Mouse (Mus musculus): ENCODE data around the gene Anxa4.

Anxa4 gene

DNA sequence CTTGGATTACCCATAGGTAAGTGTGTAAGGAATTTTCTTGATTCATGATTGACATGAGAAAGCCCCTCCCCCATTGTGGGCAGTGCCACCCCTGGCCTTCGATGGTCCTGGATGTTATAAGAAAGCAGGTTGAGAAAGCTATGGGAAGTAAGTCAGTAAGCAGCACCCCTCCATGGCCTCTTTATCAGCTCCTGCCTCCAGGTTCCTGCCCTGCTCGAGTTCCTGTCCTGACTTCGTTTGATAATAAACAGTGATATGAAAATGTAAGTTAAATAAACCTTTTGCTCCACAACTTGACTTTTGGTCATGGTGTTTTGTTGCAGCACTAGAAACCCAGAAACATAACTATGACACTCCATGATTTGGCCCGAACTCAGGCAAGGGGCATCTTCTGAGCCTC is 43.6 kb downstream of the Anxa4 start:
- DNase-seq, result no peak

DNA sequence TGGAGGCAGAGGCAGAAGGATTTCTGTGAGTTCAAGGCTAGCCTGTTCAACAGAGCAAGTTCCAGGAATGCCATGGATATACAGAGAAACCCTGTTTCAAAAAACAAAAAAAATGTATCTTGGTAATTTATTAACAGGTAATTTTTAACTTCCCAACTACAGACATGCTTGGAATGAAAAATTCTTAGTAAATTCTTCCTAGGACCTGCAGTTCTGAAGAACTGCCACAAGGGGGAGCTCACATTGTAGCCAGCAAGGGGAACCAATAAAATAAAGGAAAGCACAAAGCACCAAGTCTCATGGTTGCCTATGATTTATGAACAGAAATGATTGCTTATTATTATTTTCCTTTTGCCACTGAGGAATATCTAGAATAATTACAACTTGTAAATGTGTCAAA is 46.2 kb downstream of the Anxa4 start:
- peak; percentile 69 for DNase-seq

DNA sequence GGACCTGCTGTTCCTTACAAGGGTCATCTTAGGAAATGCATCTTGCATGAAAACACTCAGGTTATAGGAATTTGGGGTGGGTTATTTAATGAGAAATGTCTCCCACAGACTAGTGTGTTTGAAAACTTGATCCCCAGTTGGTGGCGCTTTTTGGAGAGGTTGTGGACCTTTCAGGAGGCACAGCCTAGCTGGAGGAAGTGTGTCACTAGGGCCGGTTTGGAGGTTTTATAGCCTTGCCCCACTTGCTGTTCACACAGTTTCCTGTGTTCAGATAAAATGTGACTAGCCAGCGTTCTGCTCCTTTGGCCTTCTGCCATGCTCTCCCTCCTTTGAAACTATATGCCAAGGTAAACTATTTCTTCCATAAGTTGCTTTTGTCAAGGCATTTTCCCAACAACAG is 52.7 kb downstream of the Anxa4 start:
- no peak for DNase-seq

DNA sequence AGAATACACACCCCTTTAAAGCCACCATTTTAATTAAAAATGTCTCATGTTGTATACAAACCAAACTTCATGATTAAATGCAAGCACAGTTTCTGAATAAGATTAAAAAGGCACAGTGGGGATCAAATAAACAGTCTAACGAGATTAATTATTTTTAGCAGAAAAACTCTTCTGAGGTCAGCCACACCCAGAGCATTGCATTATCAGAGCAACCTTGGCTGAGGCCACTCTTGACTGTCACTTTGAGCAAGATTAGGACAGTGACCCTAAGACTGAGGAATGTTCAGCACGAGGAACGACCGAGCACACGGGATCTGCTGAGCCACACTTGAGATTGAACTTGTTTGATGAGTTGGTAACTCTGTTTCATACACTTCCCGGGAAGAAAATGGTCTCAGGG is 56.6 kb downstream of the Anxa4 start:
- no peak for DNase-seq

DNA sequence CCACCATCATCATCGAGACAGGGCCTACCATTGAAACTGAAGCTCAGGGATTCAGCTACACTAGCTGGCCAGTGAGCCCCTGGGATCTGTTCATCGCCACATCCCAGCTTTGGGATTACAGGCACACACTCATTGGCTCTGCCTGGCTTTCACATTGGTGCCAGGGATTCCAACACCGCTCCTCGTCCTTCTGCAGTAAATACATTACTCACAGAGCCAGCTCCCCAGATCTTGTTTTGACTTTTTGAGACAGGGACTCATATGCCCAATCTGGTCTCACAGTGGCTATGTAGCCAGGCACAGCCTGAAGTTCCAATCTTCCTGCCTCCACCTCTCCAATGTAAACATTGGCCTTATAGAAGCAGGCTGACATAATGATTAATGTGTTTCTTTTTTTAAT is 57.1 kb downstream of the Anxa4 start:
- DNase-seq, result no peak

DNA sequence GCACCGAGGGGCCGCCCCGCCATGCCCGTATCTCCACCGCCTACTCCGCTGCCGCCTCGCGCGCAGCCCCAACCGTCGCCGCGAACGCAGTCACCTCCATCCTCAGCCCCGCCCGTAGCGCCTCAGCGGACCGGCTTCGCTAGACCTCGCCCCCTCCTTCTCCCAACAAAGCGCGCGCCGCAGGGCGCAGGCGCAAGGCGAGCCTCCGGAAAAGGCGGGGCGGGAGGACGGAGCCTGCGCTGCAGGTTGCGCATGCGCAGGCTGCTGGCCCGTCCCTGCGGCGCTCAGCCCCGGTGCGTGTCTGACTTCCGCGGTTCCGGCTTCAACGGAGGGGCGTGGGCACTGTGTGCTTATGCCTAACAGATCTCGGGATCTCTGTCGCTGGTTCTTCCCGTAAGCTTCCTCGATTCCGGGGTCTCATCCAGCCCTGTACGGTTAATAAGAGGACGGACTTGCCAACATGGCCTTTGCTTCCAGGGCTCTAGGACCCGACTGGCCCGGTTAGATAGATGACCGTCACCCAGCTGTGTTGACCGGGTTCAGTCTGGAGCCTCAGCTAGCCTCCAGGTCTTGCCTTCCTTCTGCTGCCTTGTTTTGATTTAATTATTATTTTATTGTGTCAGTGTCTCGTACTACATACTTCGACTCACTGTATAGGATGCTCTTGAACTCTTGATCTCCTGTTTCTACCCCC is 60.1 kb downstream of the Anxa4 start, which contains the start of gene Gmcl1:
Gmcl1 (minus strand) TSS at position 201 of the 694 bp plus-strand sequence.
- peak; percentile 91 for DNase-seq

DNA sequence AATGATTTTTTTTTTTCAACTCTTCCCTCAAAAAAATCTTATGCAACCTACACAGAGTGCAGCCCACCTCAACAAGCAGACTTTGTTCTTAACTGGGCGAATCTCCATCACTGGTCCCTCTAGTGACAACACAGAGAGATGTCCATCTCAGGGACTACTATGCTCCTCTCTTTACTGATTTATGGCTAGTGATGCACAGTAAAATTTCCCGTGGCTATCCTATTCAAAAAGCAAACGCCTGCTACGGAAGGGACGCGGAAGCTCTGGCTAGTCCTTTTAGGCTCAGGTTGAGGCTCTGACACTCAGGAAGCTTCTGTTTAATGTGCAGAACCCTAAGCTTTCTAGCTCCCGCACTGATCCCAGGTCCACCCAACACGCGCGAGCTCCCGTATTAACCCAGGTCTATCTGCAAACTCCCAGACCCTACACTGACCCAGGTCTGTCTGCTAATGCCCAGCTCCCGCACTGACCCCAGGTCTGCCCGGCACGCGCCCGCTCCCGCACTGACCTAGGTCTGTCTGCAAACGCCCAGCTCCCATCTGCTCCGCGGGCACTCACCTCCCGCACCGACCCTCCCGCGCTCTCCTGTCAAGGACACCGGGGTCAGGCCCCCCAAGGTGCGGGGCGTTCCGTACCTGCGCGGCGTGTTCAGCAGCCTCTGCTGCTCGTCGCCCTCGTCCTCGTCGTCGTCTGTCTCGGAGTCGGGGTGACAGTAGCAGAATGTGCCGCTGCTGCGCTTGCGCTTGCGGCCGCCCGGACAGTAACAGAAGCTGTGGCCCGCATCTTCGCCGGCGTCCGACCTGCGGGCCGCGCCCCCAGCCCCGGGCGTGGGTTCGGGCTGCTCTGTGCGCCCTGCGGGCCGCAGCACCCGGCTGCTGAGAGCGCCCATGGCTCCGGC is 60.9 kb downstream of the Anxa4 start:
- peak; percentile 69 for DNase-seq

DNA sequence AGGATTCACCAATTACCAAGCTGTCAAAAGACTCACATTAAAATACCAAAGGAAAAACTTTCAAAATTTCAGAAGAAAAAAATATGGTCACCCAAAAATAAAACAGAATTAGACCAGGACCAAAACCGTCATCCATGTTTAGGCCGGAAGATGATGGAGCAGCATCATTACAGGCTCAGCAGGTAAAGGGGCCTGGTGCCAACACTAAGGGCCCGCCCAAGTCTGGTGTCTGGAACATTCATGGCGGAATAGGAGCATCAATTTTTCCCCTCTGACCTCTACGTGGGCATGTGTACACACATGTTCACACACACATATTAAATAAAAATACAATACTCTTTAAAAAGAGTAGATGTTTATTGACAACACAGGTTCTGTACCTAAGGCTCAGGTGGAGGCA is 64.7 kb downstream of the Anxa4 start:
- no peak for DNase-seq

DNA sequence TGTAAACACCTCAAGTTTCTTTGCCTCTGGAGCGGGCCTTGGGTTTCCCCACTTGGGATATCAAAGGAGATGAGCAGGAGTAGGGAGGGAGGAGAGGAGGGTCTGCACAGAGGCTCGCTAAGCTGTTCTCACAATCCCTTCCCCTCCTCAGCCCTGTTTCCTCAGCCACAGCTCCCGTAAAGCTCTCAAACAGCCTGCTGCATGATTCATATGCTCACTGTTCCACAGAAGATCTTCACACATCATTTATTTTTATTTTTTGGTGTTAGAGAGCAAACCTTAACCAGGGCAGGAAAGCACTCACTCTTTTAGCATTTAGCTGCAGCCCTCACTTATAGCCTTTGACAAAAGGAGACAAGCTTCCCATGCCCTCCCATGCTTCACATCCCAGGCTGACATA is 71.4 kb downstream of the Anxa4 start:
- no peak for DNase-seq

DNA sequence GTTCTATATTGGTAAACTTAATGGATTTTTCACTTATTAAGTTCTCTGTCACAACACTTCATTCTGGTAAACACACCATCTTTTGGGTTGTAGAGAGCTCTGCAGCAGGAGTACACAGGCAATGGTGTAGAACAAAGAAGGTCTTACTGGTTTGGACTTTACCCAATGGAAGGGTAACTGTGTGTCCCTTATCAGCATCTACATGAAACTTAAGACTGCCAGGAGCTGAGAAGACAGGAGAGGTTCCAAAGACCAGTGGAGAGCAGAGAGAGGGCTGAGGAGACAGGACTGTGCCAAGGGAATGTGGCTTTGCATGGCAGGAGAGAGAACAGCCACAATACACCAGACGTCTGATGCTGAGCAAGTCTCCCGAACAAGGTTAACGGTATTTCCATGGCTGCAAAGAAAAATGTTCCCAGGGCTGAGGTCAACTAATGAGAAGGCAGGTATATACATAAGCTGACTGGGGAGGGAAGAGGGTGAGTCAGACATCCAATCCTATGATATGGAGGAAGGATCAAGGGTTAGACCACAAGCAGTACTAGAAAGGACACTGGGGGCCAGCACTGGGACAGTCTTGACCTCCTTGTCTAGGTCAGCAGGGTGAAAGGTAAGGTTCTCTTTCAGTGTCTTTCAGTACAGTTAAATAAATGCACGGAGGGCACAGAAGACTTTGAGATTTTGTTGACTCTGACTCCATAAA is 85.2 kb downstream of the Anxa4 start:
- no peak for DNase-seq

DNA sequence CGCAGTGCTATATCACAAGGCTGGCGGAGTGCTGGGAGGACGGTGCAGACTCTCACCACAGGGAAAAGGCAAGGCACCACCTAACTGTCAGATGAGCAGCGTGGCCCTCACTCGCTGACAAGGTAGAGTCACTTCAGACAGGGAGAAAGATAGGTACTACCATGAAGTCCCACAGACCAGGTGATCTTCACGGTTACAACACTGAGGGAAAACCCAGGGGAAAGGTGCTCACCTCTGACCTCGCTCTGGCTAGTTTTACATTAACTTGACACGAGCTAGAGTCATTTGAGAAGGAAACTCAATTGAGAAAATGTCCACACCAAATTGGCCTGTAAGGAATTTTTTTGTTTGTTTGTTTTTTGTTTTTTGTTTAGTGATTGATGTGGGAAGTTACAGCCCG is 90.8 kb downstream of the Anxa4 start:
- DNase-seq, result no peak

DNA sequence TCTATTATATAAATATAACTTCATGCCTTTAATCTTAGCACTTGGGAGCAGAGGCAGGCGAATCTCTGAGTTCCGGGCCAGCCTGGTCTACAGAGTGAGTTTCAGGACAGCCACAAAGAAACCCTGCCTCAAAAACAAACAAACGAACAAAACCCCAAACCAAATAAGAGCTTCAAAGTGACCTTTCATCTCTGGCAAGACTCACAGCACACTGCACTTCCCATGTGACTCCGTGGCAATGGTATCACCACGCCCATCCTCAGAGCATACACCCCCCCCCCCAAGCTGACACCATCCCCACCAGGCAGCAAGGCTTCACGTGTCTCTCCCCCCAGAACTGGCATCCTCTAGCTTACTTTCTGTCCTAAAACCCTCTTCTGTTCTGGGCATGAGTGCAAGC is 95.5 kb downstream of the Anxa4 start:
- DNase-seq, result no peak

DNA sequence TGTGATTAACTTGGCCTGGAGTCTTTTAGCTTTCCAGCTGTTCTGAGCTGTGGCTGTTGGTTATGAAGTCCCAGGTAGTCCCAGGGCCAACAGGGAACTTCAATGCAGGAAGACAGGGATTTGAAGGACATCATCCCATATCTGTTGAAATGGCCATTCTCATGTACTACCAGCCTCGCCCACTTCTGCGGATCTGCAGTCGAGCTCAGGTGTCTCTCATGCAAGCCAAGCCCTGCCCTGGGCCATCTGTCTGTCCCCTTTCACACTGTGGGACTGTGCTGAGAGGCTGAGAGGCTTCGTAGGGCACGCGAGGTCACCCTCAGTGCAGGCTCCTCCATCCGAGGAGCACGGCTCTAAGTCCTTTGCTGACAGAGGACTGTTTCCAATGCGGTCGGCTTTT is 97.2 kb downstream of the Anxa4 start:
- DNase-seq, result peak; percentile 60

DNA sequence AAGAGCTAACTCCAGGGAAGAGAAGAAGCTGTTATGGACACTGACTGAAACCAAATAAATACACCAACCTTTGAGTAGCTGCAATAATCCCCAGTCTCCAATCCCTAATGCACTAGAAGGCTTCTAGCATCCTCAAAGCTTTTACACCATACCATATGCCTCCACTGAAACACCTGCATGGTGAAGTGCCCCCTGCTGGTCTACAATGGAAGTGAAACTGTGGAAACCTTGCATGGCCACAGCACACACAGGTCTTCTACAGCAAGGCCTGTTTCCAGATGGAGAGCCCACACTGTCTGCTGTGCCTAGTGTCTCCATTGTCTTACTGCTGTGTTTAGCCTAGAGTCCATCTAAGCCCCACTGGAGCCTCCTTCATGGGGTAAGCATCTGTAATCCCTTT is 98.9 kb downstream of the Anxa4 start:
- peak; percentile 60 for DNase-seq

DNA sequence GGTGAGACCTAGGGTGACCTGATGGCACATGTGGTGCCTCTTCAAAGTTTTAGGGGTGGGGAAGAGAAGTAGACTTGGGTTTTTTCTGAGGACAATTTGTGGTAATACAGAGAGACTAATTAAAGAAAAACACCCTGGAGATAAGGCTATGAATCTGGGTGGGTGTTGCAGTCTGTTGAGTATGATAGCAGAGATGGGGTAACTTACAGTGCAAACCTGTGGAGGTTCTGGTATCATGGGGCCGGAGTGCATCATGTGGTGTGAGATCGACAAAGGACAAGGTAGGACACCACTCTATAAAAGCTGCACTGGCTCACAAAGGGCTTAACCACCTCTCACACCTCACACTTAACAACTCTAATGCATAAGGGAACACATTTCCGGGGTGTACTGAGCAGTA is 103.7 kb downstream of the Anxa4 start:
- no peak for DNase-seq

DNA sequence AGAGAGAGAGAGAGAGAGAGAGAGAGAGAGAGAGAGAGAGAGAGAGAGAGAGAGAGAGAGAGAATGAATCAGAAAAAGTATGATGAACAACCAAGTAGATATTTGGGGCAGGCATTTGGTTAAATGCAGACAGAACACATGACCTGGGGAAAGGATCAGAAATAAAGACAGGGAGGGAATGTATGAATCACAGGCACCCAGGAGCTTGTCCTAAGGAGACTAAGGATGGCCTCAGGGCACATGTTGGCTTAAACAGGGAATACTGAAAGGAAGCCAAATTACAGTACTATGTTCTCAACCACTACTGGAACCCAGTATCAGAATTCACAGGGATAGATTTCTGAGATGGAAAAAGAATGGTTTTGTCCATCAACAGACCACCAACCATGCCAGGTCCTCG is 106.4 kb downstream of the Anxa4 start:
- no peak for DNase-seq

Measured in cerebellum, adult 9-10 months (tissue).